Mouse (Mus musculus) kidney, embryonic 16.5 days (tissue): ENCODE data around the gene Gm49510. TPM values are rescaled to one million over a fixed set of nuclear protein-coding genes. Genes with fewer than 3 reads are reported as not detected.
A peak's percentile ranks its signal among the peaks of the same experiment; 100 is the strongest.

Experiments
- ATAC-seq: fragments of 200-750 bp; cut with Nextera tagmentation; 2 replicates; pipeline ENCODE4 v1.8.0; 2017; ENCODE audit warnings: moderate TSS enrichment; ENCODE audit not compliant: low FRiP score, low TSS enrichment
- H3K27ac ChIP-seq: fragments of 300-500 bp; sonication (generic); 2 replicates; pipeline ENCODE4 v1.5.1; 2014; ENCODE audit warnings: low read length
- H3K27me3 ChIP-seq: fragments of 300-500 bp; sonication (generic); 2 replicates; pipeline ENCODE4 v1.6.1; 2014; ENCODE audit warnings: low read length, control low read depth, mixed read lengths; ENCODE audit not compliant: insufficient read depth
- H3K36me3 ChIP-seq: fragments of 300-500 bp; sonication (generic); 2 replicates; pipeline ENCODE4 v1.6.1; 2014; ENCODE audit warnings: low read length, control low read depth, mixed read lengths; ENCODE audit not compliant: insufficient read depth
- H3K4me1 ChIP-seq: fragments of 300-500 bp; sonication (generic); 2 replicates; pipeline ENCODE4 v1.6.1; 2014; ENCODE audit warnings: low read length, control low read depth, mixed read lengths; ENCODE audit not compliant: insufficient read depth
- H3K4me2 ChIP-seq: fragments of 300-500 bp; sonication (generic); replicated peaks from 2 replicates; pipeline ENCODE4 v1.6.1; 2014; ENCODE audit warnings: low read depth, low read length
- H3K4me3 ChIP-seq: fragments of 300-500 bp; sonication (generic); 2 replicates; pipeline ENCODE4 v1.5.1; 2014; ENCODE audit warnings: mild to moderate bottlenecking, low read length
- H3K9ac ChIP-seq: fragments of 300-500 bp; sonication (generic); replicated peaks from 2 replicates; pipeline ENCODE4 v1.6.1; 2014; ENCODE audit warnings: low read length
- H3K9me3 ChIP-seq: fragments of 300-500 bp; sonication (generic); 2 replicates; pipeline ENCODE4 v1.6.1; 2016; ENCODE audit warnings: low read length, control low read depth
- WGBS: fragments of 180-500 bp; shearing (Covaris S2); extraction: QIAGEN DNeasy Blood & Tissue Kit; methylation state at CpG from one replicate; pipeline ENCODE4 v1.1.7; 2014; 5-methylcytosine and 5-hydroxymethylcytosine counted together
- polyA plus RNA-seq: library from polyadenylated mRNA; unstranded; fragments of >200 nt; fragmentation: Nextera tagmentation; extraction: Ambion mirVana; gene quantifications from 2 replicates; pipeline ENCODE4 v1.2.1, GENCODE M21; 2015

The Gm49510 gene
- polyA plus RNA-seq, 1 experiment from 2014 or later = 0.70 TPM

DNA sequence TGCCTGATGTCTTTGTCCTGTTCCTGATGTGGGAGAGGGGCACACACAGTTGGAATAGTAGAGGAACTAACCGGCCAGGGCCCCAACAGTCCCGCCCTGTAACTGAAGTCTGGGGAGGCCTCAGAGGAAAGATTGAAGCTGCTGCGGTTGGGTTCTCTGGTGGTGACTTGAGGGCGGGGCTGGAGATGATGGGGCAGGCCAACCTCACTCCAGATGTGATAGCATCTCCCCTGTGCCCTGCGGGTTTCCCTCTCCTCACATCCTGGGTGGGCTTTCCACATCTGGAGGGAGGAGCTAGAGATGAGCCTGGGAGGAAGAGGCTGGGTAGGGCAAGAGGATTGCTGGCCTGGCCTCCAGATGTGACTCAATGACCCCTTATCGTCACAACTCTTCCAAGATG lies 24.1 kb downstream of the Gm49510 start:
- WGBS = 72% methylated on average over 6 of the region's 6 CpGs
- H3K9ac ChIP-seq = no peak overlapping the region; the same call in 1 of the 2 replicates
- no peak for ATAC-seq
- H3K4me3 ChIP-seq = no peak overlapping the region
- no peak overlapping the region for H3K27ac ChIP-seq
- H3K27me3 ChIP-seq = no peaks in the 10 kb centered on the region
- H3K4me2 ChIP-seq = no peak overlapping the region
- peaks cover 39% of the 10 kb centered on the region for H3K4me1 ChIP-seq
- H3K36me3 ChIP-seq = peaks cover 4% of the 10 kb centered on the region; the same call in 1 of the 2 replicates
- H3K9me3 ChIP-seq = no peaks in the 10 kb centered on the region

DNA sequence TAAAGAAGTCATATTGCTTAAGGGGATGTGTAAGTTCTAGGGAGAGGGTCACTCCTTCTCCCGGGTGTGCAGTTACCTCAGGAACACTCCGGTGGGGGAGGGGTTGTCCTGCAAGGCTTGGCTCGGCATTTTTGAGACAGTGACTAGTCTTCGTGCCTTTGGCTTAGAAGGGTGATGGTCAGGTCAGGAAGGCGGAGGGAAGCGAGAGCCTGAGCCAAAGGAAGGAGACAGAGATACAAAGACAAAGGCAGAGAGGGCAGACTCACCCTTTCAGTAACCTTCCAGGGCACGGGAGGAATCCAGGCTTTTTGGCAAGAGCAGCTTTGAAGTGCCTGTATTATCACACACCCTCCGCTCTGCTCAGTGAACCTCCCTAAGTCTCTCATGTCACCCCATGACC lies 25.7 kb downstream of the Gm49510 start:
- 37% methylated on average over 8 of the region's 8 CpGs for WGBS
- ATAC-seq = no peak
- Histone ChIP-seq H3K9me3 (no peaks in the 10 kb centered on the region), H3K27me3 (no peaks in the 10 kb centered on the region), H3K4me1 (peaks cover 39% of the 10 kb centered on the region), H3K27ac (peak overlapping the region; percentile 87; the same call in 1 of the 2 replicates), H3K9ac (peak overlapping the region; percentile 8; the same call in 1 of the 2 replicates), H3K36me3 (0 out of 2 replicates have a peak, but pooled peaks cover 6% of the 10 kb centered on the region), H3K4me3 (no peak overlapping the region), H3K4me2 (no peak overlapping the region)

DNA sequence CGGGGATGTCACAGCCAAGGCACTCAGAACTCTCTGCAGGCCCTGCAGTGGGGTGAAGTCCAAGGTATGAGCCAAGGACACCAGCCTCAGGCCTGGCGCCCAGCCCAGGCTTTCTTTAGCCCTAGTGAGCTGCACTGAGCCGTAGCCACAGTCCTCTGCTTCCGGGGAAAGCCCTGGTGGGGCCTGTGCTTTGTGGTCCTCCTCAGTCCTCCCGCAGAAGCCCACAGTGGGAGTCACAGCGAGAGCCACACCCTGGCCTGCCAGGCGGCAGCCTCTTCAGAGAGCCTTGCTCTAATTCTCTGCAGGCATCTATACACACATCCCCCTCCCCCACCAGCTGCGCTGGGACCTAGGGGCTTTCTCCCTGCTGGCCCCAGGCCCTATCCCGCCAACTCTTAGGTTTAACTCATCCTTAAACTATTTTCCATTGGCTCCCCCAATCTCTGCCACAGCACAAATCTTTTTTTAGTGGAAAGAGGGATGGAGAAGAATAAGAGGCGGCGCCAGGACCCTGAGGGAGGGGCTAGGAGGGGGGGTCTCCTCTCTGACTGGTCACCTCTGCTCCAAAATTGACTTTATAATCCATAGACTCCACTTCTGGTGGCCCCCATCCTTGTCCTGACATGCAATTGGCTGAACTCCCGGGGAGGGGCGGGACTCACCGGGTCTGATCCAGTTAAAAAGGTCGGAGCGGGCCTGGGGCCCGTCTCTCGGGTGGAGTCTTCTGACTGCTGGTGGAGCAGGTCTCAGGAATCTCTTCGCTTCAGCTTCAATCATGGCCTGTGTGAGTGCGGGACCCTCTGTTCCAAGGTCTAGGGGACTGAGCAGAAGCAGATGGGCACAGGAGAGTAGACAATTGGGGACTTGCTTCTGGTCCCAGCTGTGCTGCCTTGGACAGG lies 26.8 kb downstream of the Gm49510 start, which contains the start of gene Lgals1:
TSS of gene Lgals1 (plus strand) at position 705 of the 899 bp plus-strand sequence.
- Histone ChIP-seq H3K27ac (peak within 1 kb of the TSS; percentile 87), H3K9me3 (no peaks in the 10 kb centered on the region), H3K4me1 (peaks cover 35% of the 10 kb centered on the region), H3K36me3 (0 out of 2 replicates have a peak, but pooled peaks cover 7% of the 10 kb centered on the region), H3K4me3 (peak within 1 kb of the TSS; percentile 48), H3K27me3 (no peaks in the 10 kb centered on the region), H3K9ac (peak within 1 kb of the TSS; percentile 72), H3K4me2 (peak within 1 kb of the TSS; percentile 77)
- 10% methylated on average over 20 of the region's 20 CpGs for WGBS
- ATAC-seq = peak; percentile 80

DNA sequence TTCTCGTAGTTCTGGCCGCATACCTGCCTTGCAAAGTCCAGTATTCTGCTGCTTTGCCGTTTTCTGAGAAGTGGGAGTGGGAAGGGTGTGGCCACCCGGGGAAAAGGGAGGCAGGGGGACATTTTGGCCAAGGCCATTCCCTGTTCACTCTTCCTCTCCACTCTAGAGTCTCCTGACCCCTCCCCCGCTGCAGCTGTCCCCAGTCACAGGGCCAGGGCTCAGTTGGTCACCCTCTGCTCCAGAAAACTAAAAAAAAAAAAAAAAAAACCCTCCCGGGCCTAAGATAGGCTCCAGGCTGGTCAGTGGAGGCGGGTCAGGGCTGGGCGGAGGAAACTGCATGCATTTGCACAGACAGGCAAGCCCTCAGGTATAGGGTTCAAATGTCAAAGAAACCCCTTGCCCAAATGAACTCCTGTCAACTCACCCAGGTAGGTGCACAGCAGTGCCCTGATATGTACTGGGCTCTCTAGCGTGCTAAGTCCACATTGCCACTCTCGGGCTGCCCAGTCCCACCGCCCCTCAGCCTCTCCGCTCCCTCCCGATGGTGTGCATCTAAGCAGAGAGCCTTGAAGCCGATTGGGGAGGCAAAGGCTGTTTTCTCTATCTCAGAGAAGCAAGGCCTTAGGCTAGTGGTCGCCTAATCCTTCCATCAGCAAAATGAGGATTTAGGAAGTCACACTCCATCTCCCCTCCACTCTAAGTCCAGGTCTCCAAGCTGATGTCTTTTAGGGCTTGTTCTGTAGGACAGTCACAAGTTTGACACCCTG lies 27.7 kb downstream of the Gm49510 start:
- no peaks in the 10 kb centered on the region for H3K9me3 ChIP-seq
- H3K9ac ChIP-seq = peak overlapping the region; percentile 72
- peak; percentile 7; the same call in 1 of the 2 replicates for ATAC-seq
- 16% methylated on average over 15 of the region's 15 CpGs for WGBS
- H3K4me1 ChIP-seq = peaks cover 35% of the 10 kb centered on the region
- H3K4me2 ChIP-seq = peak overlapping the region; percentile 77
- no peaks in the 10 kb centered on the region for H3K27me3 ChIP-seq
- 0 out of 2 replicates have a peak, but pooled peaks cover 7% of the 10 kb centered on the region for H3K36me3 ChIP-seq
- H3K27ac ChIP-seq = peak overlapping the region; percentile 87
- H3K4me3 ChIP-seq = peak overlapping the region; percentile 48

DNA sequence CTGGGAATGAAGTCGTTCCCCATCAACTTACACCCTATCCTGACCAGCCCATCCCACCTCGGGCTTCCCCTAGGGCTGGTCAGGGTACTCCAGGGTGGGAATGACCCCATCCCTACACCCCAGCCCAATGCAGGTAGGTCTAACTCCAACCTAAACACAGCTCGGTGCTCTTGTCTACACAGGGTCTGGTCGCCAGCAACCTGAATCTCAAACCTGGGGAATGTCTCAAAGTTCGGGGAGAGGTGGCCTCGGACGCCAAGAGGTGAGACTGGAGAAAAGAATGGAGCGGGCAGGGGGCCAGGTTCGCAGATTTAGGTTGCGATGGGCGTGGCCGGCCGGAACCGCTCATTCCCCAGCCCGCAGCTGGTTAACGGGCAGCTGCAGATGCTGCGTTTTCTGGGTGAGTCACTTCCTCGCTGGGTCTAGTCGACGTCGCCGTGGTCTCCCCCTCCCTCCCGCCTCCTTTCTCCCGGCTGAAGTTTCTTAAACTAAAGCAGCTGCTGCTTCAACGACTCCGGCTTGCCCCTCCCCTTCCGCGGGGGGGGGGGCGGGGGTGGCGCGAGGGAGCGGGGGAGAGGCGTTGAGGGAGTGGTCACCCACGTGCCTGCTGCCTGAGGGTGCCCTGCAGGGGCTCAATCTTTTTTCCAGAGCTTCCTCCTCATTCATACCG lies 28.5 kb downstream of the Gm49510 start:
- WGBS = under 1% methylated on average over 33 of the region's 35 CpGs
- H3K27me3 ChIP-seq = no peaks in the 10 kb centered on the region

DNA sequence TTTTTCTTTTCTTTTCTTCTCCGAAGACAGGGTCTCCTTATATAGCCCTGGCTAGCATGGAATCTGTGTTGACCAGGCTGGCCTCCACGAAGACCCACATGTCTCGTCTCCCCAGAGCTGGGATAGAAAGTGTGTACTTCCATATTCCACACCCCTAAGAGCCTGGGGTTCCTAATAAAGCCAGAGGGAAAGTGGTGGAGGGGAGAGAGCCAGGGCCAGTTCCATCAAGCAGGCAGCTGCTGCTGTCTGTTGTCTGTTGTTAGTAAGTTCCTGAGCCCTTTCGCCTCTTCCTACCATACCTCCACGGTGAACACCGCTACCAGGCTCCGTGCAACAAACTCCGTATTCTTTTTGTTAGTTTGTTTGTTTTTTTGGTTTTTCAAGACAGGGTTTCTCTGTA lies 29.1 kb downstream of the Gm49510 start:
- Histone ChIP-seq H3K9ac (peak overlapping the region; percentile 72), H3K4me1 (peaks cover 35% of the 10 kb centered on the region), H3K36me3 (0 out of 2 replicates have a peak, but pooled peaks cover 7% of the 10 kb centered on the region), H3K4me2 (peak overlapping the region; percentile 77), H3K27me3 (no peaks in the 10 kb centered on the region), H3K27ac (no peak overlapping the region), H3K9me3 (no peaks in the 10 kb centered on the region), H3K4me3 (peak overlapping the region; percentile 48)
- 0 out of 2 replicates have a peak, but pooled peaks have one; percentile 2 for ATAC-seq
- 52% methylated on average over 7 of the region's 8 CpGs for WGBS

More for the DNA sequence above, 28.5 kb downstream of the Gm49510 start:
- H3K4me1 ChIP-seq = peaks cover 35% of the 10 kb centered on the region
- ATAC-seq = peak; percentile 50
- H3K27ac ChIP-seq = peak overlapping the region; percentile 87
- H3K4me2 ChIP-seq = peak overlapping the region; percentile 77
- H3K9ac ChIP-seq = peak overlapping the region; percentile 72
- no peaks in the 10 kb centered on the region for H3K9me3 ChIP-seq
- H3K36me3 ChIP-seq = 0 out of 2 replicates have a peak, but pooled peaks cover 7% of the 10 kb centered on the region
- H3K4me3 ChIP-seq = peak overlapping the region; percentile 48

DNA sequence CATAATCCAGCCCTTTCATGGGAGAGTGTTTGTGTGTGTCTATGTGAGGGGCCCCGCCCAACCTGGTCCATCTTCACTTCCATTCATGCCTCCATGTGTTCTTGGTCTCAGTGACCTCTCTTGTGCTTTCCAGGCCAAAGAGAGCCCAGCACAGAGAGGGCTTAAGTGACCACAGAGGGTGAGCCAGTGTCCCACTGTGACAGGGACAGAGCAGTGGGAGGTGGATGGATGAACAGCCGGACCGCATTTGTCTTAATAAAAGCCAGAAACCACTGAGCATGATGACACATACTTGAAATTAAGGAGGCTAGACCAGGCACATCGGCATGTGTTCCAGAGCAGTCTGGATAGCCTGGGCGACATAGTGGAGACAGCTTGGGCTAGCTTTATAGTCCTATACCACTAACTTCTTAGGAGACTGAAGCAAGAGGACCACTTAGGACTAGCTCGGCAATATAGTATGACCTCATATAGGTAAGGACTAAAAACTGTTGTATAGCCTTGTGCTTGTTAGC lies 30.8 kb downstream of the Gm49510 start:
- H3K36me3 ChIP-seq = 0 out of 2 replicates have a peak, but pooled peaks cover 7% of the 10 kb centered on the region

DNA sequence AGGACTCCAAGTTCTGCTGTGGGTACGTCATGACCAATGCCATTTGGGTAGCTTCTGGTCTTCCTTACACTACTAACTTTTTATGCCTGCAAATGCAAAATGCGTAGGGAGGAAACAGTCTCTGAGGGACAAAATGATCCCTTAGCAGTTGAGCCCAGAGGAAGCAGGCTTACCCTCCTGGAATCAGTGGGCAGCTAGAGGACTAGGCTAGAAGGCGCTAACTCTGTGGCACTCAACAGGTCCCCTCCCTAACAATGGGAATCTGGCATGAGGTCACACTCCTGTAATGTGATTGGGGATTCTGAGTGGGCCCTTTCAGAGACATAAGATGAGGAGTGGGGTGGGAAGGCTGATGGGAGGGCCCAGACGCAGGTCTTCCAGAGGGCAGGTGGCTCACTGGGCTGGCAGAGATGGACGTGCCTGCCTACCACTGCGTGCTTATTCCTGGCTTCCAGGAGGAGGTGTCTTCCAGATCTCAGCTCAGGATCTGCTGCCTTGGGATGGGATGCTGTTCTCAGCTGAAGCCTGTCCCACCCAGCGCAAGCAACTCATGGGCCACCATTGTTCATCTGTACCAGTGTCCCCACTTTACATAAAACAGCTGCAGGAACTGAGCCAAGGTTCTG lies 31.4 kb downstream of the Gm49510 start:
- H3K9ac ChIP-seq = no peak overlapping the region
- ATAC-seq = no peak
- no peak overlapping the region for H3K4me3 ChIP-seq
- H3K36me3 ChIP-seq = 0 out of 2 replicates have a peak, but pooled peaks cover 7% of the 10 kb centered on the region
- no peaks in the 10 kb centered on the region for H3K27me3 ChIP-seq
- H3K27ac ChIP-seq = no peak overlapping the region
- WGBS = 86% methylated on average over 7 of the region's 7 CpGs
- H3K9me3 ChIP-seq = no peaks in the 10 kb centered on the region
- H3K4me2 ChIP-seq = no peak overlapping the region
- peaks cover 31% of the 10 kb centered on the region for H3K4me1 ChIP-seq

More for the DNA sequence above, 30.8 kb downstream of the Gm49510 start:
- no peak overlapping the region for H3K4me2 ChIP-seq
- H3K27ac ChIP-seq = no peak overlapping the region
- H3K4me1 ChIP-seq = peaks cover 31% of the 10 kb centered on the region
- H3K9ac ChIP-seq = no peak overlapping the region
- no peaks in the 10 kb centered on the region for H3K9me3 ChIP-seq
- no peak overlapping the region for H3K4me3 ChIP-seq
- H3K27me3 ChIP-seq = no peaks in the 10 kb centered on the region
- ATAC-seq = no peak
- 94% methylated on average over 6 of the region's 6 CpGs for WGBS
